ENCODE assay signal across 22 mouse cellular contexts in the genomic region with DNA sequence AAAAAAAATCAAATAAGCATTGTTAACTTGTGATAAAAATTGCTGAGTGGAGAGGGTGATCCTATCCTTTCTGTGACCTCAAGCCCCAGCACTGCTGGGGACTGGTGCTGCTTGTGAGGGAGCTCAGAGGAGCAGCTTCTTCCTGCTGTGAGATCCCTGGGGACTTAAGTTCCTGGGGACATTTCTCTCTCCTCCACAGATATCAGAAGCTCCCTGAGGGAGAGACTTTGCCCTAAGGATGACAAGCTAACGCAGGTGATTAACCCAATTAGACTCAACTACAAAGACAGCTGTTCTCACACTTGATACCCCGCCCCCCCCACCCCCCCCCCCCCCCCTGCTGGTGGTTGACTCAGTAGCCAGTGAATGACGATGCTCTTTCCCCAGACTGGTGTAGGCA. TPM values are rescaled to one million over a fixed set of nuclear protein-coding genes. Genes with fewer than 3 reads are reported as not detected.
DNase-seq lines count a peak whose midpoint lies in the region; ATAC-seq lines count a peak whose summit lies in the region.
"Had no signal": no experiment of that assay in that cellular context is flagged by ENCODE, and none has a peak within 500 bp of the region (broad histone marks: within the 10 kb centered on the region; RNA-seq: fewer than 3 reads in every experiment).

No protein-coding gene starts in this region.

- no peaks in the 10 kb centered on the region for H3K36me3 ChIP-seq in midbrain, embryonic 14.5 days (ENCODE audit: control insufficient read depth, insufficient read depth, low read length)
- H3K36me3 ChIP-seq in midbrain, embryonic 13.5 days, result 0 out of 2 replicates have a peak, but pooled peaks cover 3% of the 10 kb centered on the region
- H3K36me3 ChIP-seq: embryonic facial prominence, embryonic 13.5 days; heart, embryonic 12.5 days; heart, embryonic 15.5 days; hindbrain, embryonic 15.5 days; intestine, embryonic 15.5 days had no signal

- no peak overlapping the region for H3K4me3 ChIP-seq in midbrain, embryonic 14.5 days (replicated peaks; ENCODE audit: low read depth, low read length)
- no peak overlapping the region for H3K4me3 ChIP-seq in midbrain, embryonic 13.5 days (replicated peaks)
- H3K4me3 ChIP-seq: embryonic facial prominence, embryonic 13.5 days; forebrain, embryonic 10.5 days; forebrain, embryonic 13.5 days; heart, embryonic 12.5 days; heart, embryonic 15.5 days; hindbrain, embryonic 15.5 days; intestine, embryonic 15.5 days had no signal

- no peak overlapping the region for H3K27ac ChIP-seq in midbrain, embryonic 14.5 days (replicated peaks; ENCODE audit: low read depth, low read length)
- no peak overlapping the region for H3K27ac ChIP-seq in midbrain, embryonic 13.5 days
- H3K27ac ChIP-seq: embryonic facial prominence, embryonic 13.5 days; forebrain, embryonic 10.5 days; forebrain, embryonic 13.5 days; heart, embryonic 15.5 days; hindbrain, embryonic 15.5 days; intestine, embryonic 15.5 days had no signal

- WGBS in midbrain, embryonic 14.5 days, result 4% methylated on average over 3 of the region's 3 CpGs
- 0% methylated on average over 3 of the region's 3 CpGs for WGBS in midbrain, embryonic 13.5 days

- H3K27me3 ChIP-seq in midbrain, embryonic 14.5 days (ENCODE audit: control insufficient read depth, insufficient read depth, low read length), result no peaks in the 10 kb centered on the region
- no peaks in the 10 kb centered on the region for H3K27me3 ChIP-seq in midbrain, embryonic 13.5 days
- H3K27me3 ChIP-seq: embryonic facial prominence, embryonic 13.5 days; forebrain, embryonic 13.5 days; heart, embryonic 12.5 days; heart, embryonic 15.5 days; hindbrain, embryonic 15.5 days; intestine, embryonic 15.5 days had no signal

- no peak overlapping the region for H3K9ac ChIP-seq in midbrain, embryonic 14.5 days (replicated peaks; ENCODE audit: low read length)
- no peak overlapping the region for H3K9ac ChIP-seq in midbrain, embryonic 13.5 days (replicated peaks)
- H3K9ac ChIP-seq: embryonic facial prominence, embryonic 13.5 days; forebrain, embryonic 13.5 days; heart, embryonic 12.5 days; heart, embryonic 15.5 days; hindbrain, embryonic 15.5 days; intestine, embryonic 15.5 days had no signal

- DNase-seq in frontal cortex, adult 2 months (ENCODE audit: extremely low spot score in 1 of 2, low spot score in 1 of 2), result no peak
- peak; percentile 13 for DNase-seq in midbrain, embryonic 14.5 days
- peak; percentile 60 for DNase-seq in retina, postnatal 1 day
- DNase-seq in T-cell, adult 2 months (ENCODE audit: low spot score), result no peak
- DNase-seq: adrenal gland, postnatal 25 days; cerebellum, adult 11-12 months; gastrocnemius, postnatal 25 days; heart, adult 18-20 months; heart, postnatal 14 days; heart, postnatal 4 days had no signal

- H3K4me2 ChIP-seq in midbrain, embryonic 14.5 days (ENCODE audit: low read length), result no peak overlapping the region
- H3K4me2 ChIP-seq in midbrain, embryonic 13.5 days (replicated peaks), result no peak overlapping the region
- H3K4me2 ChIP-seq: embryonic facial prominence, embryonic 13.5 days; forebrain, embryonic 13.5 days; heart, embryonic 12.5 days; heart, embryonic 15.5 days; hindbrain, embryonic 15.5 days; intestine, embryonic 15.5 days had no signal

- no peaks in the 10 kb centered on the region for H3K4me1 ChIP-seq in midbrain, embryonic 14.5 days (ENCODE audit: control insufficient read depth, insufficient read depth, low read length)
- peaks cover 8% of the 10 kb centered on the region; the same call in 1 of the 2 replicates for H3K4me1 ChIP-seq in midbrain, embryonic 13.5 days (replicated peaks)
- H3K4me1 ChIP-seq: embryonic facial prominence, embryonic 13.5 days; intestine, embryonic 15.5 days had no signal

- H3K9me3 ChIP-seq in midbrain, embryonic 14.5 days (ENCODE audit: control insufficient read depth, low read length), result no peaks in the 10 kb centered on the region
- no peaks in the 10 kb centered on the region for H3K9me3 ChIP-seq in midbrain, embryonic 13.5 days
- H3K9me3 ChIP-seq: embryonic facial prominence, embryonic 13.5 days; forebrain, embryonic 10.5 days; forebrain, embryonic 13.5 days; heart, embryonic 12.5 days; heart, embryonic 15.5 days; hindbrain, embryonic 15.5 days; intestine, embryonic 15.5 days had no signal

- ATAC-seq in frontal cortex, adult (ENCODE audit: low TSS enrichment), result 0 out of 2 replicates have a peak, but pooled peaks have one; percentile 15
- ATAC-seq in midbrain, embryonic 14.5 days (ENCODE audit: low FRiP score, low TSS enrichment), result no peak
- ATAC-seq in midbrain, embryonic 13.5 days, result no peak
- ATAC-seq: activated CD4-positive, CD25-positive, alpha-beta regulatory T cell, adult 4 months; CD4-positive, CD25-positive, alpha-beta regulatory T cell, adult 4 months; forebrain, embryonic 13.5 days; forebrain, embryonic 16.5 days; intestine, embryonic 15.5 days had no signal

RNA-seq across cellular contexts. Expression of gene Gprc5b, which starts 30.2 kb away (rescaled TPM):
- polyA plus RNA-seq in frontal cortex, adult 2 months (2012; rRNA removed), result 194 and 204 TPM in 2 replicates
- polyA plus RNA-seq in midbrain, embryonic 14.5 days (2014; fragmentation: Nextera tagmentation; extraction: Ambion mirVana), result 7.1 and 11.7 TPM in 2 replicates
- 7.2 and 7.6 TPM in 2 replicates for polyA plus RNA-seq in midbrain, embryonic 13.5 days (2015; fragmentation: Nextera tagmentation; extraction: Ambion mirVana)

Comparison
In these comparisons a context has a peak if more than half of its experiments do, and no peak if none do; other contexts are left out.
1. DNase-seq: peak in midbrain, embryonic 14.5 days (single experiment) and retina, postnatal 1 day (single experiment); none in frontal cortex, adult 2 months (0 of 2) and T-cell, adult 2 months (single experiment).
2. RNA of gene Gprc5b, which starts 30.2 kb away (polyA plus RNA-seq): 194 to 204 TPM in frontal cortex, adult 2 months; 7.1 to 11.7 TPM in midbrain, embryonic 14.5 days and 7.2 to 7.6 TPM in midbrain, embryonic 13.5 days; every median in the first group is over 10 times any median in the second.